Mouse (Mus musculus) cerebellum, adult (tissue): Measurements from ENCODE around the gene Apom.

Source experiments
- ATAC-seq: cut with Nextera tagmentation; 2 replicates; pipeline ENCODE4 v1.9.2; 2017; ENCODE audit warnings: mild to moderate bottlenecking, moderate library complexity, mixed read lengths; ENCODE audit not compliant: insufficient number of reproducible peaks, low FRiP score, low TSS enrichment

Gene Apom

DNA sequence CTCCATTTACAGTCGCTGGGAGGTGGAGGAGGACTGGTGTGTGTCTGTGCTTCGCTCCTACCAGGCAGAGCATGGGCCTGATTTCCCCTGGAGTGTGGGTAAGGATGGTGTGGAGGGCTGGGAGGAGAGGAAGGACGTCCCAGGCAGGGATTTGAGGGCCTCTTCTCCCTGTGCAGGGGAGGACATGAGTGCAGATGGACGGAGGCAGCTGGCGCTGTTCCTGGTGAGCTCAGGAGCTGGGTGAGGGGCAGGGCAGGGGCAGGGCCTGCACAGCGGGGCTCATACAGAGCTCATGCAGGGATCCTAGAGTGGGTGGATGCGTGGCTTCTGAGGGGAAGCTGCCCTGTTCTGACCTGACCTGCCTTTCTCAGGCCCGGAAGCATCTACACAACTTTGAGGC is 29.6 kb downstream of the Apom start:
- no peak for ATAC-seq

DNA sequence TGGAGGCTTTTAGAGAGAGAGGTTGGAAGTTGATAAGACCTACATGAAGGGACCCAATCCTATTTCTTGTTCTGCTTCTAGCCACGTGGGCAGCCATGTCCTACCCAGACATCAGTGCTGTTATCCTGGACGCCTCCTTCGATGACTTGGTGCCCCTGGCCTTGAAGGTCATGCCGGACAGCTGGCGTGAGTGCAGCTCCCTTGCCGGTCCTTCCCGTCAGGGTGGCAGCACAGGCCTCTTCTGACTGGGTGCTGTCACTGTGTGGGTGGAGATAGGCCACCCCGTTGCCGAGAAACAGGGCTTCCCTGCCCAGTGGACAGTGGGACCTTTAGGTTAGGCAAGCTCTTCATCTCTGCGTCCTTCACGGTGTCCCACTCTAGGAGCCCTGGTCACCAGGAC is 30.7 kb downstream of the Apom start:
- ATAC-seq, result no peak

DNA sequence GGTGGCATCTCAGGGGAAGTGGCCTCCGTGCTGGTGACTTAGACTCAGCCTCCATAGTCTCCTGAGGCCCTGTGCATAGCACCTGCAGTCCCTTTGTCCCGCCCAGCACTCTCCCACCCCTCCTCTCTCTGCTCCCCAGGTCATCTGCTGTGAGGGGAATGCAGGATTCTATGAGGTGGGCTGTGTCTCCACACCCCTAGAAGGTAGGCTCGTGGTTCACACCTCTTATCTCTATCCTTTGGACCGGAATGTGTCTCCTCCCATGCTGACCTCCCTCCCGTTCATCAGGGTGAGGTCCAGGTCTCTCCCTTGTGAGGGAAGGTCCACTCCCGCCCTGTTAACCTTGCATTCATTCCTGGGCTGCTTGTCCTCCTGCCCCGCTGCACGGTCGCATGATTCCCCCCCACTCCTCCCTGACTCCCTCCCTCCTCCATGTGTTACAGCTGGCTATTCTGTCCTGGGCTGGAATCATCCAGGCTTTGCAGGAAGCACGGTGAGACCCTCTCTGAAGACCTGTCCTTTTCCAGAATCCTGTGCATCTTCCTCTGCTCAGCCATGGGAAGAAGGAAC is 31.6 kb downstream of the Apom start:
- no peak for ATAC-seq

DNA sequence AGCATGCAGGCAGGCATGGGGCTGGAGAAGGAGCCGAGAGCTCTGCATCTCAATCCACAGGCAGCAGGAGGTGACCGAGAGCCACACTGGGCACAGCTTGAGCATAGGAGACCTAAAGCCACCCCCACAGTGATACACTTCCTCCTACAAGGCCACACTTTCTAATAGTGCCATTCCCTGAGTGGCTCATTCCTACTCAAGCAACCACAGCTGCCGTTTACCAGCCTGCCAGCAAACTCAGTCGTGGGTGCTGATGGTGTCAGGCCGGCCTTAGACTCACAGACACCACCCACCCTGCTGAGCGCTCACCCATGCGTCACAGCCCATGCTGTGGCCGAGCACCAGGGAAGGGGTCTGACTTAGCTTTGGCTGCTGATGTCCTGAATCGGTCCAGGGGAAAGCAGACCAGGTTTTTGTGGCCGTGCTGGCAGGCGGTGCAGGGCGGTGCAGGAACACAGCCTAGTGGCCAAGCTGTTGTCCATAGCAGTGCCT is 34.6 kb downstream of the Apom start:
- peak; percentile 52; the same call in 1 of the 2 replicates for ATAC-seq

DNA sequence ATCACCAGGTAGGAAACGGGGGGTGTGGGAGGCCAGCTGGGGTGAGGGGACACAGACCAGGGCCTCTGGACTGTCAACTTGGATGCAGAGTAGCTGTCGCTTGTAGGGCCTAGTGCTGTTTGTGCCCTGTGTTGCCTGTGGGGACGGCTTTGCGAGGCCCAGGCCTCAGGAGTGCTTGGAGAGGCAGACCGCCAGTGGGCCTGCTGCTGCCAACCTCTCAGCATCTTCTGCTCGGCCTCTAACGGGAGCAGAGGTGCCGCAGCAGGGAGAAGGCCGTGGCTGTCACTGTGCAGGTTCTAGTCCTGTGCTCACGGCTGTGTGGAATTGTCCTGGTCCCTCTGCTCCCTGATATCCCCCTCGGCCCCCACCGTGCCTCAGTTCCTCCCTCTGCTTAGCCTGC is 35.3 kb downstream of the Apom start:
- no peak for ATAC-seq

DNA sequence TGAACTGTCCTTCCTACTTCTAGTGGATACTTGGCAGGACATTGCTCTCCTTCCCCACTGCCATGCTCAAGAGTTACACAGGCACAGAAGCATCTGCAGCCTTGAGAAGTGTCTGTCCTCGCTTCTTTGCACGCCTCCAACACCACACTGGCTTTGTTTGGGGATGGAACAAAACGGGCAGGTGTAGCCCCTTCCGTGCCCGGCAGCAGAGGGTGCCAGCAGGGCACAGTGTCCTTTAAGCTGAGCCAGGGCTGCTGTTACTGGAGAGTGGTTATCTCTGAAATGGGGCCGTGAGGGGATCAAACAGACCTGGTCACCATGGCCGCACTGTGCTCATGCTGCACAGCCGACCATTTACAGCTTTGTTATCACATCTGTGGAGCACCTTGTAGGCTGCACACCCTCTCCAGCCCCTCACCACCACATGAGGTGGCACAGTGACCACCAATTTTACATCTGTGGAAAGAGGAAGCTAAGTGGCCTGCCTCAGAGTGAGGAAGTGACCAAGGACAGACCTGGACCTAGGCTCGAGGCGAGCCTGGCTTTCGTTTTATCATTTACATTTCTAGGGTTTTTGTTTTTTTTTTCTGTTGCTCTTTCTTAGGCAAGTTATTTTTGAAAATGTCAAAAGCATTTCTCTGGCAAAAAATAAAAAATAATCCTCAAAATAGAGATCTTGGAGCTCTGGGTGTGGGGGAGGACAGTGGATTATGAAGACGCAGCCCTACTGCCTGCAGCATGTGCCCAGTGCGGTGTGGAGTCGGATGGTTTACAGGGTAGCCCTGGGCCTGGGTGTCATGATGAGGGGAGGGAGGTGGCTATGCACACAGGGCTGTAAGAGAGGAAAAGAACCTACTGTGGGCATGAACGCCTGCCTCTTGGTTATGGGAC is 37.1 kb downstream of the Apom start:
- no peak for ATAC-seq

DNA sequence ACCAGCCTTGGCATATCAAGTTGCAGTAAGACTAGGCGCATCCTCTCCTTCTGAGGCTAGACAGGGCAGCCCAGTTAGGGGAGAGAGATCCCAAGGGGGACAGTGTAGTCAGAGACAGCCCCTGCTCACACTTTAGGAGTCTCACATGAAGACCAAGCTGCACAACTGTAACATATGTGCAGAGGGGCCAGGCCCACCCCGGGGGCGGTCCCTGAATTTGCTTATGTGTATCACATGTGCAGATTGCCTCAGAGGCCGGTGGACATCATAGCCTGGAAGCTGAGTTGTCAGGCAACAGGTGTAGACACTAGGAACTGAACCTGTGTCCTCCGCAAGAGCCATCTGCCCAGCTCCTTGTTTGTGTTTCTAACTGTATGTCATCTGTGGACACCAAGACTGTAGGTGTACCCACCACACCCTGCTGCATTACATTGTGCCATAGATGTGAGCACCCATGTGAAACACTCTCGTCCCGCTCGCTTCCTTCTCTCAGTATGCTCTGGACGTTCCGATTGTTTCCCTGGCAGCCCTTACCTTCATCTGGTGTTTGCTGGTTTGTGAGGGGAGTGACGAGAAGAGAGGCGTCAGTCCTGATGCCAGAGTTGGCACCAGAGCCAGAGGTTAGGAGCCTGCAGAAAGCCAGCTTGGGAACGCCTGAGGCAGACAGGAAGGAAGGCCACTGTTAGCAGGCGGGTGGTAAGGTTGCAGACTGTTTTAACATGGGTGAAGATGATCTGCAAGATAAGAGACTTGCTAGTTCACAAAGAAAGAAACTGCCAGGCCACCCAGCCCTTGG is 39.2 kb downstream of the Apom start:
- ATAC-seq, result no peak

DNA sequence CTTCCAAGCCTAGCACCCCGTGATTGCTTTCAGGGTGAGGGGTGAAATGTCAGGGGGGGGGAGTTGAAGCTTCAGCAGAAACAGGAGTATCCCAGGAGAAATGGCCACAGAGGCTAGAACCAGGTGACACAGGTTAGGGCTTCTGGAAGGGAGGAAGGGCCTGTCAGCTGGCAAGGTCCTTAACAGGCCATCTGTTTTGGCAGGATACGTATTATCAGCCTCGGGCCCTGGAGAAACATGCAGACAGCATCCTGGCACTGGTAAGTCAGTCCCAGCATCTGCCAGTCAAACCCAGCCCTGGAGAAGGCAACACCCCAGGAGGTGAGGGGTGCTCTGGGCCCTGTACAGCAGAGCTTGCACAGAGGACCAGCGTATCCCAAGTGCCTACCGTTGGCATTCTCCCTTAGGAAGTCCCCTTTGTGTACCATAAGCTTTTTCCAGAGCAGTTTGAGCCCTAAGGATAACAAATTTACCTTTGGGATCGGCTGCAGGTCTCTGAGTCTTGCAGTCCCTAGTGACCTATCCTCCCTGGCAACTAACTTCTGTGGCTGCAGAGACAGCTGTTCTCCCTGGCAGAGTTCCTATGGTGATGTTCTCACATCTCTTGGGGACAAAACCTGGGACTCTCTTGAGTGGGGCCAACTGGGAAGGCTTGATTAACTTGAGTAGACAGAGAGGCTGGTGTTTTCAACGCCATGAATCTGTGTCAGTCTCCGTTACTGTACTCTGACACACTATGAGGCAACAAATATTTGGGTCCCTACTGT is 41.5 kb downstream of the Apom start:
- peak; percentile 83 for ATAC-seq

DNA sequence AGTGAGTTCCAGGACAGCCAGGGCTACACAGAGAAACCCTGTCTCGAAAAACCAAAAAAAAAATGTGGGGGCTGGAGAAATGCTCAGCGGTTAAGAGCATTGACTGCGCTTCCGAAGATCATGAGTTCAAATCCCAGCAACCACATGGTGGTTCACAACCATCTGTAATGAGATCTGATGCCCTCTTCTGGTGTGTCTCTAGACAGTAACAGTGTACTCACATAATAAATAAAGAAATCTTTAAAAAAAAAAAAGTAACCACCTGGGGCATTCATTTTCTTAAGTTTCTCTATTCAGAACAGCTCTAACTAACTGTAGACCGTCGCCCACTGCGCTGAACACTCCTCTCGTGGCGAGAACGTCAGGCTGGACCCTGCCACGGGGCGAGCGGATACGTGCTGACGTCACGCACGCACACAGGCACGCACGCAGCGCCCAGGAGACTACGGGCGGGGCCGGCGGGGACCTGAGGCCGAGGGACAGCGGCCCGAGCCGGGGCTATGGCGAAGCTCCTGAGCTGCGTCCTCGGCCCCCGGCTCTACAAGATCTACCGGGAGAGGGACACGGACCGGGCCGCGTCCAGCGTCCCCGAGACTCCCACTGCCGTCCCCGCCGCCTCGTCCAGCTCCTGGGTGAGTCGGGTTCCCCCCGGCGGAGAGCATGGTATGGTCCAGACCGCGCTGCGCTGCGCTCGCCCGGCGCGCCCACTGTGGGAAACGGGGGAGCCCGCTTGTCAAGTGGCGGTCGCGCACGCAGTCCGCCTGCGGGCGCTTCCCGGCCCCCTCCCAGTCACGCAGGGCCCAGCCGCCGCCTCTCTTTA is 42.8 kb downstream of the Apom start, which contains the start of gene Abhd16a:
Abhd16a (plus strand) TSS at position 439 of the 820 bp plus-strand sequence.
- peak; percentile 83 for ATAC-seq

DNA sequence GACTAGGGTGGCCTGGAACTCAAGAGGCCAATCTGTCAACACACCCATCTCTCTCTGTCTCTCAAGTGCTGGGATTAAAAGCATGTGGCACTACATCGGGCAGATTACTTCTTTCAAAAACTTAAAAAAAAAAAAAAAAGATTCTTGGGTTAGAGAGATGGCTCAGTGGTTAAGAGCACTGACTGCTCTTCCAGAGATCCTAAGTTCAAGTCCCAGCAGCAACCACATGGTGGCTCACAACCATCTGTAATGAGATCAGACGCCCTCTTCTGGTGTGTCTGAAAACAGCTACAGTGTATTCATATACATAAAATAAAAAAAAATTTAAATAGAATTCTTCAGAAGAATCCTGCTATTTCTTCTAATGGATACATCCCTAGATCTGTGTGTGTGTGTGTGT is 43.7 kb downstream of the Apom start:
- ATAC-seq, result no peak

DNA sequence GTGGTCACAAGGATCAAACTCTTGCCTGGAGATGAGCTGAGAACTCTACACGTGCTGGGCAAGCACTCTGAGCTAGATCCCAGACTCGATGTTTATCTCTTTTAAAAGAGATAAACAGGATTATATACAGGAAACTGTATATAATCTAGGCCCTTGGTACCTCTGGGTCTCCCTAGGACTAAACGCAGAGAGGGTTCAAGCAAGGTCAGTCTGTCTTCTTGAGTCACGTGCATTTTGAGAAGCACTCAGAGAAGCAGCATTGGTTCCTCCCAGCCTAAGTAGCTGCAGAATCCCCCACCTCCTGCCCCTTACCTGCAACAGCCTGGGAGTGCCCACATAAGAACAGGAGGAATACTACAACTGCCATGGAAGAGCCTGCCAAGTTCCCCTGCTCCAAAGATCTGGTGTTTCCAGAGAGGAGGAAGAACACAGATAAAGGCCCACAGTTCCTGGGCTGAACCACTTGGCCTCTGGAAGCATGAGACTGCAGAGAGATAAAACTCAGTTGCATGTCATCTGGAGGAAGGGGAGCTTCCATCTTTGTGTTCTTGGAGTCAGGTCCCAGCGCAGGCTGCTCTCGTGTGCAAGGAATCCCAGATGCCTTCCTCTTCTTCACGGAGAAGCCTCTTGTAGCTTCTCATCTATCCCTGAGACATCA is 46.5 kb downstream of the Apom start, which contains the start of gene Ly6g6f:
Ly6g6f (minus strand) TSS at position 403 of the 658 bp plus-strand sequence.
- no peak for ATAC-seq

DNA sequence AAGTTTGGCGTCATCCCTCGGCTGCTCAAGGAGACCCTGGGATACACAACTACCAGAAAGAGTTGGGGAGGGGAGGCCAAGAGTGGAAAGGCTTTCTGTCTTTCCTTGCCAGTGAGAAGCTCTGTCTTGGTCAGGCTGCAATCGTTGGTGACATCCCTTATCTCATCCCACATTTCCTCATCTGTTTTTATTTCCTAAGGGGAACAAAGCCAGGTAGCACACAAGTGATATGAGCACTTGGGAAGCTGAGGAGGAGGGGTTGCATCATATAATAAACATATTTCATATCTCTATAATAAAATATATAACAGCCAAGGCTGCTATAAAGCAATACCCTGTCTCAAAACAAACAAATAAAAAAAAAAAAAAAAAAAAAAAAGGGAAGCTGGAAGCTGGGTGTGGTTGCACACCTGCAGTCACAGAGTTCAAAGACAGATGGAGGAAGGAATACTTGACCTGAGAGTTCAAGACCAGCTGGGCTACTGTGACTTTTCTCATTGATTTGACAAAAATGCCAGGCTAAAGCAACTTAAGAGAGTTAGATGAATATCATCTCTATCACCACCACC is 47.8 kb downstream of the Apom start:
- ATAC-seq, result no peak

DNA sequence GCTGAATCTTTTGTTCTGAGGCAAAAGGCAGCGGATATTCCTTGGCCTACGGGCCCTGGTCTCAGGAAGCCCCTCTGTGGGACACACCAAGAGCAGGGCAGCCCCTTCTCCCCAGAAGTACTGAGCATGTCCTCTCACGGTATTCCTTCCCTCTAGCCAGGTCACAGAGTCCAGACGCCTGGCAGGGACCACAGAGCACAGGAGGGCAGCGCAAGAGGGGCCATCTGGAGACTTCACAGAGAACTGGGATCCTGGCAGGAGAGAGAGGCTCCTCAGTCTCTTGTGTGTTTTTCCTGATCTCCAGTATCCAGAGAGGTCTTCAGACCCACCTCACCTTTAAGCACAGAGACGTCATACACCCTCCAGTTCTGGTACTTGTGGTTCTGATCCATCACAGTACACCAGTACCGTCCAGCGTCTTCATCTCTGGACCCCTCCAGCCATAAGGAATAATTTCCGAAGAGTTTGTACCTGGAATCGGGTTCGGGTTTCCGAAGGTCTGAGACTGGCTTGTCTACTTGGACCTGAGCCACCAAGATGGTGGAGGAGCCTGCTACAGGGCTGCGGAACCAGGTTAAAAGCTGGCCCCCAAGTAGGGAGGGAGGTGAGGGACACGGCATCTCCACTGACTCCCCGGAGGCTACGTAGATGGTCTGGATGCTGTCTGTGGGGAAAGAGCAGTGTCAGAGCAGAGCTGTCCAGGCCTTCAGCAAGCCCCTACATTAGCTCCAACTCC is 48.8 kb downstream of the Apom start:
- peak; percentile 65; the same call in 1 of the 2 replicates for ATAC-seq

DNA sequence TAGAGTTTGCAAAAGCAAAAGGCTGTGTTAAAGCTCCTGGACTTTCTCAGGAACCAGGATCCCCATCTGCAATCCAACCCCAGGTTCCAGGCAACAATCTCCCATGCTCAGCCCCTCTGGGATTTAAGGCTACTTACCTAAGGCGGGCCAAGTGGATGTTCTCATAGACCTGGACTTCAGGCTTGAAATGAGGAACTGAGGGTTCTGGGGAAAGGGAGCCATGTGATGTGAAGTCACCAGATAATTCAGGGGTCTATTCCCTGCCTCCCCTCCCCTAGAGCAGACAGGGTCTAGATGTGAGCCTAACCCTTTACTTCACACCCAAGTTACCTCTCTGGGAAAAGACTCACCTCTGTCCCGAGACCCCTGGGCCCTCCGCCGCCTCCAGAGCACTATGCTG is 51.1 kb downstream of the Apom start:
- ATAC-seq, result no peak

DNA sequence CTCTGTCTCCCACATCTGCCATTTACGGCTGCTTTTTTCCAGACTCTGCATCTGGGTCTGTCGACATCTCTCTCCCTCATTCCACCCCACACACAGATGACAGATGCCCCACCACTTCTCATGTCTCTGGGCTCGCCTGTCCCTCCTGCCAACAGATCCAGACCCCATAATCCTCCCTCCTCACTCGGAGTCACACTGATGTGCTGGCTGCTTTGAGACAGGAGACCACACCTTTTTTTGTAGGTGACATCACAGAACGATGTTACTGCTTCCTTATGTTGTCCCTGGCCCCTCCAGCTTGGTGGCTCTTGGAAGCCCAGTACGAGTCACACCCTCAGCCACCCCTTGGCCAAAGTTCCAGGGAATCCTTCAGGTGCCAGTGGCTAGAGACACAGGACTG is 51.6 kb downstream of the Apom start:
- no peak for ATAC-seq

DNA sequence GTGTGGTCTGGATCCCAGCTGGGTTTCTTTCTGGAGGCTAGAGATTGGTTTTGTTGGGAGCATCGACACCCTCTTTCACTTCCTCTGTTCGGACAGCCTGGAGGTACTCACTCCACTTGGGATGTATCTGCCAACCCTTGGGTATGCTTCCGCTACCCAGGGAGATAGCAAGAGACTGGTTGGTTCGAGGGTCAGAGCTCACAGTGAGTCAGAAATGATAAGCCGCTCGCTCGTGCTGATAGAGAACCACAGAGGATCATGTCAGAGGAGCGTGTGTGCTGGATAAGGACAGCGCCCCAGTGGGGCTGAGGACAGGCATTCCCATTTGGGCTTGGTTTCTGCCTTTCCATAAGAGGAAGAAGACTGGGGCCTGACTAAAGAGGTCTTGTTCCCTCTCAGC is 52.1 kb downstream of the Apom start:
- ATAC-seq, result no peak
